ENCODE assay signal across 24 mouse cellular contexts in genomic region chr7:35460971-35461370, GRCm38 (mm10). TPM values are rescaled to one million over a fixed set of nuclear protein-coding genes. Genes with fewer than 3 reads are reported as not detected.
DNase-seq lines count a peak whose midpoint lies in the region; ATAC-seq and TF ChIP-seq lines count a peak whose summit lies in the region.
"Had no signal": no experiment of that assay in that cellular context is flagged by ENCODE, and none has a peak within 500 bp of the region (broad histone marks: within the 10 kb centered on the region; RNA-seq: fewer than 3 reads in every experiment).

No protein-coding gene starts in this region.

- no peak overlapping the region for H3K4me2 ChIP-seq in intestine, embryonic 15.5 days (replicated peaks)
- H3K4me2 ChIP-seq in intestine, embryonic 16.5 days (ENCODE audit: low read depth, low read length) = no peak overlapping the region
- H3K4me2 ChIP-seq in intestine, postnatal 0 days (replicated peaks; ENCODE audit: low read depth) = no peak overlapping the region
- H3K4me2 ChIP-seq in stomach, postnatal 0 days (replicated peaks; ENCODE audit: low read depth) = no peak overlapping the region

- peak; percentile 75 for ATAC-seq in intestine, embryonic 15.5 days
- ATAC-seq in intestine, embryonic 16.5 days = peak; percentile 72
- ATAC-seq in intestine, postnatal 0 days = peak; percentile 69
- no peak for ATAC-seq in granulocyte monocyte progenitor cell, adult 5-6 weeks (replicated peaks; ENCODE audit: poor library complexity, severe bottlenecking)
- ATAC-seq in stomach, postnatal 0 days (ENCODE audit: low FRiP score, low TSS enrichment) = no peak
- ATAC-seq: activated CD4-positive, CD25-positive, alpha-beta regulatory T cell, adult 4 months; CD4-positive, CD25-positive, alpha-beta regulatory T cell, adult 4 months; Patski had no signal

- 68% methylated on average over 4 of the region's 4 CpGs for WGBS in intestine, embryonic 15.5 days
- 73% methylated on average over 4 of the region's 4 CpGs for WGBS in intestine, embryonic 16.5 days
- 61% methylated on average over 4 of the region's 4 CpGs for WGBS in intestine, postnatal 0 days
- WGBS in stomach, postnatal 0 days = 76% methylated on average over 4 of the region's 4 CpGs

- H3K9me3 ChIP-seq in intestine, embryonic 15.5 days = no peaks in the 10 kb centered on the region
- H3K9me3 ChIP-seq in intestine, embryonic 16.5 days (ENCODE audit: control insufficient read depth, low read length) = no peaks in the 10 kb centered on the region
- no peaks in the 10 kb centered on the region for H3K9me3 ChIP-seq in intestine, postnatal 0 days (ENCODE audit: control insufficient read depth)
- no peaks in the 10 kb centered on the region for H3K9me3 ChIP-seq in stomach, postnatal 0 days (ENCODE audit: control insufficient read depth, low read length)
- H3K9me3 ChIP-seq: G1E had no signal

- TF ChIP-seq CTCF in intestine, postnatal 0 days (IDR thresholded peaks at IDR 0.05; ENCODE audit: low read depth) = no peak
- TF ChIP-seq CTCF in stomach, postnatal 0 days (IDR thresholded peaks at IDR 0.05; ENCODE audit: low read depth) = no peak

- TF ChIP-seq EP300 in stomach, postnatal 0 days (optimal IDR thresholded peaks at IDR 0.05) = no peak

- H3K27ac ChIP-seq in intestine, embryonic 15.5 days = no peak overlapping the region
- no peak overlapping the region for H3K27ac ChIP-seq in intestine, embryonic 16.5 days (ENCODE audit: low read length)
- H3K27ac ChIP-seq in intestine, postnatal 0 days (ENCODE audit: low read depth, low read length) = peak overlapping the region; percentile 15
- H3K27ac ChIP-seq in stomach, postnatal 0 days (replicated peaks) = no peak overlapping the region

- no peak for DNase-seq in frontal cortex, postnatal 14 days (ENCODE audit: low spot score in 2 of 2)
- no peak for DNase-seq in stomach, postnatal 0 days (ENCODE audit: low spot score)
- DNase-seq: adrenal gland, adult 2 months; adrenal gland, adult 8-10 months; adrenal gland, postnatal 10 days; adrenal gland, postnatal 14 days; adrenal gland, postnatal 25 days; adrenal gland, postnatal 36 days; B cell, adult 2 months; cerebellum, adult 11 months; cerebellum, adult 11-12 months; cerebellum, adult 18-20 months had no signal

- no peaks in the 10 kb centered on the region for H3K36me3 ChIP-seq in intestine, embryonic 15.5 days
- no peaks in the 10 kb centered on the region for H3K36me3 ChIP-seq in intestine, embryonic 16.5 days (ENCODE audit: control insufficient read depth, insufficient read depth, low read length)
- peaks cover 36% of the 10 kb centered on the region for H3K36me3 ChIP-seq in intestine, postnatal 0 days (ENCODE audit: control insufficient read depth, insufficient read depth)
- H3K36me3 ChIP-seq in stomach, postnatal 0 days (ENCODE audit: control insufficient read depth, insufficient read depth, low read length) = no peaks in the 10 kb centered on the region
- H3K36me3 ChIP-seq: G1E had no signal

- H3K4me3 ChIP-seq in intestine, embryonic 15.5 days (replicated peaks) = no peak overlapping the region
- H3K4me3 ChIP-seq in intestine, embryonic 16.5 days (ENCODE audit: low read length) = no peak overlapping the region
- no peak overlapping the region for H3K4me3 ChIP-seq in intestine, postnatal 0 days (ENCODE audit: low read depth, low read length)
- no peak overlapping the region for H3K4me3 ChIP-seq in stomach, postnatal 0 days (ENCODE audit: low read depth, low read length)

- H3K9ac ChIP-seq in intestine, embryonic 15.5 days = no peak overlapping the region
- H3K9ac ChIP-seq in intestine, embryonic 16.5 days (ENCODE audit: low read depth, low read length) = no peak overlapping the region
- H3K9ac ChIP-seq in intestine, postnatal 0 days (ENCODE audit: low read depth, low read length) = no peak overlapping the region
- H3K9ac ChIP-seq in stomach, postnatal 0 days (ENCODE audit: low read length) = no peak overlapping the region

- H3K4me1 ChIP-seq in intestine, embryonic 15.5 days (replicated peaks) = no peaks in the 10 kb centered on the region
- no peaks in the 10 kb centered on the region for H3K4me1 ChIP-seq in intestine, embryonic 16.5 days (ENCODE audit: control insufficient read depth, insufficient read depth, low read length)
- H3K4me1 ChIP-seq in intestine, postnatal 0 days (replicated peaks; ENCODE audit: control insufficient read depth, insufficient read depth, low read length) = no peaks in the 10 kb centered on the region; the same call in 1 of the 2 replicates
- H3K4me1 ChIP-seq in stomach, postnatal 0 days (replicated peaks; ENCODE audit: control insufficient read depth, insufficient read depth) = no peaks in the 10 kb centered on the region

- H3K27me3 ChIP-seq in intestine, embryonic 15.5 days (replicated peaks) = no peaks in the 10 kb centered on the region
- H3K27me3 ChIP-seq in intestine, embryonic 16.5 days (replicated peaks; ENCODE audit: control insufficient read depth, insufficient read depth, low read length) = no peaks in the 10 kb centered on the region
- no peaks in the 10 kb centered on the region for H3K27me3 ChIP-seq in intestine, postnatal 0 days (replicated peaks; ENCODE audit: control insufficient read depth, insufficient read depth, low read length)
- no peaks in the 10 kb centered on the region for H3K27me3 ChIP-seq in stomach, postnatal 0 days (ENCODE audit: control insufficient read depth, insufficient read depth, low read length)
- H3K27me3 ChIP-seq: CH12.LX had no signal

RNA-seq across cellular contexts. Expression of gene Slc7a9, which starts 12.4 kb away (rescaled TPM):
- 65.1 and 69.8 TPM in 2 replicates for polyA plus RNA-seq in intestine, embryonic 15.5 days (2015; fragmentation: Nextera tagmentation; extraction: Ambion mirVana)
- polyA plus RNA-seq in intestine, embryonic 16.5 days (2015; fragmentation: Nextera tagmentation; extraction: Ambion mirVana) = 126 and 165 TPM in 2 replicates
- 225 and 259 TPM in 2 replicates for polyA plus RNA-seq in intestine, postnatal 0 days (2015; fragmentation: Nextera tagmentation; extraction: Ambion mirVana)
- not detected in 2 replicates for total RNA-seq in granulocyte monocyte progenitor cell, adult 5-6 weeks (2014; fragmentation: Nextera tagmentation)
- not detected in 2 replicates for total RNA-seq in granulocyte monocyte progenitor cell, adult 5-6 weeks (2017)
- polyA plus RNA-seq in stomach, postnatal 0 days (2015; fragmentation: Nextera tagmentation; extraction: Ambion mirVana) = 0.13 and 0.30 TPM in 2 replicates
- total RNA-seq: adrenal gland, adult 18-20 months; adrenal gland, adult 2 months; adrenal gland, adult 8-10 months; adrenal gland, postnatal 10 days; adrenal gland, postnatal 14 days; adrenal gland, postnatal 25 days; adrenal gland, postnatal 36 days; CH12.LX; MEL had no signal
- polyA plus RNA-seq: activated CD4-positive, CD25-positive, alpha-beta regulatory T cell, adult 4 months; adrenal gland, adult 2 months; C2C12; CD4-positive, CD25-positive, alpha-beta regulatory T cell, adult 4 months; G1E; Patski had no signal

Comparison
In these comparisons a context has a peak if more than half of its experiments do, and no peak if none do; other contexts are left out.
1. ATAC-seq: peak in intestine, embryonic 15.5 days (single experiment), intestine, embryonic 16.5 days (single experiment) and intestine, postnatal 0 days (single experiment); none in granulocyte monocyte progenitor cell, adult 5-6 weeks (single experiment) and stomach, postnatal 0 days (single experiment).
2. RNA of gene Slc7a9, which starts 12.4 kb away (polyA plus RNA-seq): 225 to 259 TPM in intestine, postnatal 0 days, 126 to 165 TPM in intestine, embryonic 16.5 days and 65.1 to 69.8 TPM in intestine, embryonic 15.5 days; 0.13 to 0.30 TPM in stomach, postnatal 0 days; every median in the first group is over 10 times any median in the second.